Mouse (Mus musculus): ENCODE data around the gene Nynrin. TPM values are rescaled to one million over a fixed set of nuclear protein-coding genes. Genes with fewer than 3 reads are reported as not detected.

Nynrin gene
- 3.9 TPM for polyA plus RNA-seq (2015; fragmentation: Illumina TruSeq; extraction: RNeasy Lipid Tissue Mini Kit (QIAGEN cat#74804); ENCODE audit: low read depth, low replicate concordance)

DNA sequence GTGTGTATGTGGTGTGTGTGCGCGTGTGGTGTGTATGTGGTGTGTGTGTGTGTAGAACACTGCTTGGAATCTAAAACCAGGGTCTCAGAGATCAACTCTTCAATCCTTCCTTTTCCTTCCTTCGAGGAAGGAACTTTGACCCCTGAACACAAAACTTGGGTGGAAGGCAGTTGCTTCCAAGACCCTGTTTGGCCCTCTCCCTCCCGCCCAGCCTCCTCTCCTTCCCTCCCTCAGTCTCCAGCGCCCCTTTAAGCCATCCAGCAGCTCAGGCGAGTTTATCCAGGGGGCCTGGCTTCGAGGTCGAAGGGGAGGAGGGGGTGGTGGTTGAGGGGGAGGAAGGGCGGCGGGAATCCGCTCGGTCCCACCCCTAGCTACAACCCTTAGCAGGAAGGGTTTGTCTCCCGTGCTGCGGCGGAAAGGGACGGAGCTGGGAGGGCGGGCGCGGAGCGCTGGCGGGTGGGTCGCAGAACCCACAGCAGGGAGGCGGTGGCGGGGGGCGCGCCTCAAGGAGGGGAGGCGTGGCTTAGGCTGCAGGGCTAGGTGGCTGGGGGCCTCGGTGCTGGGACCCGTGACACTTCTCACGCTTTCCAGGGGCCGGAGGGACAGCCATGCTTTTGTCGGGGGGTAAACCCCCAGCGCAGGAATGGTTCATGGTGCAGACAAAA is at the start of gene Nynrin:
Nynrin (plus strand) TSS at position 390 of the 665 bp plus-strand sequence.

DNA sequence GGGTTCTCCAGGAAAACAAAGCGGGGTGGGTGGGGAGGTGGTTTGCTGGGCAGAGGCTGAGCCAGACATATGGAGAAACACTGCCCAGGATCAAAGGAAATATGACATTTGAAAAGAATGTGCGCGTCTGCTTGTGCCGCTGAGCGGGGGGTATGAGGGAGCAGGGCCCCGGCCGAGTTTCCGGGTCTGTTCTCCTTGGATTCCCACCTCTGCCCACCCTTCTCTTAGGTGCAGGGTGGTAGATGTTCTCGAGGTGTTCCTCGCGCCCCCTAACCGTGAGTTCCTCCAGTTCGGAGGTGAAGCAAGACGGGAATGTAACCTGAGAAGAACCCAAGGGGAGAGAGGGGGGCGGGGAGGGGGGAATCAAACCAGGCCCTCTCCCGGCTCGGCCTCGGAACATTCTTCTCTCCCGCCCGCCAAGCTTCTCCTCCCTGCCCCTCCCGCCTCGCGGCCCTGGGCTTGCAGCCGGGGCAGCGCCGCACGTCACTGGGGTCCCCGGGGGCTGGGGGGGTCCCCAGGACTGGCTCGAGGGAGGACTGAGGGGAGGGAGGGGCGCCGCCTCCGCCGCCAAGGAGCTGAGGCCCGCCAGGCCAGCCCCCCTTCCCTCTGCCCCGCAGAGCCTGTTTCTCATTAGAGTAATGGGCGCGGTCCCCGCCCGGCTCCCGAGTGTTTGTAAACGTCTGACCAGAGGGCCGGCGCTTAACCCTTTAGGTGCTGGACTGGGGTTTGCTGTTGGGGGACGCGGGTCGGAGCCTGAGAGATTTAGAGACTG is 30.6 kb upstream of the Nynrin start, which contains the start of gene Nfatc4:
Nfatc4 (plus strand) TSS at position 154 of the 772 bp plus-strand sequence.

DNA sequence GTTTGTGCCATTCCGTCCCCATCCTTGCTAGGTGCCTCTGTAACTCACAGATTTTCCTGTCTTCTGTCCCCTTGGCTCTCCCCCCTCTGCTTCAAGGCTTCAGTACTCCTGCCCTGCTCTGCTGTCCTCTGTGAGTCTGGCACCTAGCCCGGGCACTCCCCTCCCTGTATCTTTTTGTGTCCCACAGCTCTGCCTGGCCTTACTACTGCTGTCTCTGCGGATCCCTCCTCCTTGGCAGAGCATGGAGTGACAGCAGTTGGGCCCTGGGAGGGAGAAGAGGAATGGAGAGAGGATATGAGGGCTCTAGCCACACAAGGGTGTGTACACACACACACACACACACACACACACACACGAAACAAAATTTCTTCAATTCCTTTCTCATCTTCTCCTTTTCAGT is 30.4 kb downstream of the Nynrin start, which contains the start of gene Cbln3:
Cbln3 (minus strand) TSS at position 227 of the 400 bp plus-strand sequence.

DNA sequence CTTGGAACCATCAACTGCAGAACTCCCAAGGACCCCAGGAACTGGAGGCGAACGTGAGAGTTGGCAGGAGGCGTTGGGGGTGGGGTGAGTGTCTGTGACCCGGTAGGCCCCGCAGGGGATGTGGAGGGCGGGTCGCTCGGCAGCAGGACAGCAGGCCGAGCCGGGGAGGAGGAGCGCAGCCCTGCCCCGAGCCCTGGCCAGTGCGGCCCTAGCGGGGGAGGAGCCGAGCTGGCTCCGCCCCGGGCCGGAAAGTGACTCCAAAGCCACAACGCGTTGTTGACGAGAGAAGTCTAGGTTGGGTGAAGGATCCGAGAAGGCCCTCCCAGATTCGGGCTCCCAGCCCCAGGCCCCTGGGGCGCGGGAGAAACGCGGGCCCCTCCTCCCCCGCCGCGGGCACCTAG is 30.9 kb downstream of the Nynrin start, which contains the start of gene Khnyn:
Khnyn (plus strand) TSS at position 235 of the 401 bp plus-strand sequence.

DNA sequence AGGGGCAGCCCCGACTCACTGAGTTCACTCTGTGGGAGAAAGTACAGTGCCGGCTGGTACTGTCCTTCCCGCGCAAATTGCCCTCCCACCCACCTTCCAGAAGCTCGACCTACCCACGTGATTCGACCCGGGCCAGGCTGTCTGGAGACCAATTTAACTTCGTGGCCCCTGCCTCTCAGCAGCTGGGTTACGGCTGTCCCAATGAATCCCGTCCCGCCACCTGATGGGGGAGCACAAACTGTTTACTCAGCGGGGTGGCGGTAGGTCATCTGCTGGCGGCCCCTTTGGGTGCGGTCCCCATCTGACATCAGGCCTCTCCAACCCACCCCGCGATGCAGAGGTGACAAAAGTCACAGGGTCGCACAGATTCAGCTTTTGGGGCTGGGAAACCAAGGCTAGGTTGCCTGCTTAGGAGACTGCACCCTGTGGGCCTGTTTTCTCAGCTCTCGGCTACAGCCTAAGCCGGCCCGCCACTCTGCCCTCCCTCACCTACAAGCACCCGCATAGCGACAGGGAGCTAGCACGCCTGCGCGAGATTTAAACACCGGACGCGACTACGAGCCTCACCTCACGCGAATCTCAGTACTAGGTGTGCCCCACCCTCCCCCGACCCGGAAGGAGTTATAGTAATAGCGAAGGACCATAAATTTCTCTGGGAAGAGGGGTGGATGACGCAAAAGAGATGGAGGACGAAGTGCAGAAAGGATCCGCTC is 46.0 kb downstream of the Nynrin start, which contains the start of gene Sdr39u1:
Sdr39u1 (minus strand) TSS at position 593 of the 713 bp plus-strand sequence.

Other genes with a start within 250 kb of the Nynrin start
- 6.2 TPM for gene Rec8, start 236.0 kb upstream of the Nynrin start, polyA plus RNA-seq (2015; fragmentation: Illumina TruSeq; extraction: RNeasy Lipid Tissue Mini Kit (QIAGEN cat#74804); ENCODE audit: low read depth, low replicate concordance)
- gene Ipo4, start 218.1 kb upstream of the Nynrin start, polyA plus RNA-seq (2015; fragmentation: Illumina TruSeq; extraction: RNeasy Lipid Tissue Mini Kit (QIAGEN cat#74804); ENCODE audit: low read depth, low replicate concordance) = 62.3 TPM
- 1.6 TPM for gene Gm49378, start 216.1 kb upstream of the Nynrin start, polyA plus RNA-seq (2015; fragmentation: Illumina TruSeq; extraction: RNeasy Lipid Tissue Mini Kit (QIAGEN cat#74804); ENCODE audit: low read depth, low replicate concordance)
- gene Tm9sf1, start 210.2 kb upstream of the Nynrin start, polyA plus RNA-seq (2015; fragmentation: Illumina TruSeq; extraction: RNeasy Lipid Tissue Mini Kit (QIAGEN cat#74804); ENCODE audit: low read depth, low replicate concordance) = 32.2 TPM
- gene Tssk4, start 203.8 kb upstream of the Nynrin start, polyA plus RNA-seq (2015; fragmentation: Illumina TruSeq; extraction: RNeasy Lipid Tissue Mini Kit (QIAGEN cat#74804); ENCODE audit: low read depth, low replicate concordance) = not detected
- gene Mdp1, start 193.5 kb upstream of the Nynrin start, polyA plus RNA-seq (2015; fragmentation: Illumina TruSeq; extraction: RNeasy Lipid Tissue Mini Kit (QIAGEN cat#74804); ENCODE audit: low read depth, low replicate concordance) = 61.1 TPM
- 36.9 TPM for gene Gmpr2, start 182.1 kb upstream of the Nynrin start, polyA plus RNA-seq (2015; fragmentation: Illumina TruSeq; extraction: RNeasy Lipid Tissue Mini Kit (QIAGEN cat#74804); ENCODE audit: low read depth, low replicate concordance)
- gene Nedd8, start 181.9 kb upstream of the Nynrin start, polyA plus RNA-seq (2015; fragmentation: Illumina TruSeq; extraction: RNeasy Lipid Tissue Mini Kit (QIAGEN cat#74804); ENCODE audit: low read depth, low replicate concordance) = 255 TPM
- 16.0 TPM for gene Tinf2, start 172.2 kb upstream of the Nynrin start, polyA plus RNA-seq (2015; fragmentation: Illumina TruSeq; extraction: RNeasy Lipid Tissue Mini Kit (QIAGEN cat#74804); ENCODE audit: low read depth, low replicate concordance)
- gene Tgm1, start 140.1 kb upstream of the Nynrin start, polyA plus RNA-seq (2015; fragmentation: Illumina TruSeq; extraction: RNeasy Lipid Tissue Mini Kit (QIAGEN cat#74804); ENCODE audit: low read depth, low replicate concordance) = not detected
- gene Rabggta, start 131.7 kb upstream of the Nynrin start, polyA plus RNA-seq (2015; fragmentation: Illumina TruSeq; extraction: RNeasy Lipid Tissue Mini Kit (QIAGEN cat#74804); ENCODE audit: low read depth, low replicate concordance) = 47.6 TPM
- gene Dhrs1, start 108.3 kb upstream of the Nynrin start, polyA plus RNA-seq (2015; fragmentation: Illumina TruSeq; extraction: RNeasy Lipid Tissue Mini Kit (QIAGEN cat#74804); ENCODE audit: low read depth, low replicate concordance) = 122 TPM
- 6.9 TPM for gene Nop9, start 108.3 kb upstream of the Nynrin start, polyA plus RNA-seq (2015; fragmentation: Illumina TruSeq; extraction: RNeasy Lipid Tissue Mini Kit (QIAGEN cat#74804); ENCODE audit: low read depth, low replicate concordance)
- 9.8 TPM for gene Cideb, start 95.6 kb upstream of the Nynrin start, polyA plus RNA-seq (2015; fragmentation: Illumina TruSeq; extraction: RNeasy Lipid Tissue Mini Kit (QIAGEN cat#74804); ENCODE audit: low read depth, low replicate concordance)
- 0.12 TPM for gene Ltb4r2, start 92.6 kb upstream of the Nynrin start, polyA plus RNA-seq (2015; fragmentation: Illumina TruSeq; extraction: RNeasy Lipid Tissue Mini Kit (QIAGEN cat#74804); ENCODE audit: low read depth, low replicate concordance)
- not detected for gene Ltb4r1, start 88.0 kb upstream of the Nynrin start, polyA plus RNA-seq (2015; fragmentation: Illumina TruSeq; extraction: RNeasy Lipid Tissue Mini Kit (QIAGEN cat#74804); ENCODE audit: low read depth, low replicate concordance)
- 5.3 TPM for gene Adcy4, start 69.9 kb upstream of the Nynrin start, polyA plus RNA-seq (2015; fragmentation: Illumina TruSeq; extraction: RNeasy Lipid Tissue Mini Kit (QIAGEN cat#74804); ENCODE audit: low read depth, low replicate concordance)
- gene Ripk3, start 65.1 kb upstream of the Nynrin start, polyA plus RNA-seq (2015; fragmentation: Illumina TruSeq; extraction: RNeasy Lipid Tissue Mini Kit (QIAGEN cat#74804); ENCODE audit: low read depth, low replicate concordance) = 0.25 TPM
- 2.3 TPM for gene Nfatc4, start 30.9 kb upstream of the Nynrin start, polyA plus RNA-seq (2015; fragmentation: Illumina TruSeq; extraction: RNeasy Lipid Tissue Mini Kit (QIAGEN cat#74804); ENCODE audit: low read depth, low replicate concordance)
- gene Cbln3, start 30.4 kb downstream of the Nynrin start, polyA plus RNA-seq (2015; fragmentation: Illumina TruSeq; extraction: RNeasy Lipid Tissue Mini Kit (QIAGEN cat#74804); ENCODE audit: low read depth, low replicate concordance) = 0.49 TPM
- gene Khnyn, start 30.9 kb downstream of the Nynrin start, polyA plus RNA-seq (2015; fragmentation: Illumina TruSeq; extraction: RNeasy Lipid Tissue Mini Kit (QIAGEN cat#74804); ENCODE audit: low read depth, low replicate concordance) = 9.0 TPM
- 155 TPM for gene Sdr39u1, start 46.3 kb downstream of the Nynrin start, polyA plus RNA-seq (2015; fragmentation: Illumina TruSeq; extraction: RNeasy Lipid Tissue Mini Kit (QIAGEN cat#74804); ENCODE audit: low read depth, low replicate concordance)
- not detected for gene Cma1, start 90.7 kb downstream of the Nynrin start, polyA plus RNA-seq (2015; fragmentation: Illumina TruSeq; extraction: RNeasy Lipid Tissue Mini Kit (QIAGEN cat#74804); ENCODE audit: low read depth, low replicate concordance)
- not detected for gene Cma2, start 97.0 kb downstream of the Nynrin start, polyA plus RNA-seq (2015; fragmentation: Illumina TruSeq; extraction: RNeasy Lipid Tissue Mini Kit (QIAGEN cat#74804); ENCODE audit: low read depth, low replicate concordance)
- gene Mcpt1, start 164.0 kb downstream of the Nynrin start, polyA plus RNA-seq (2015; fragmentation: Illumina TruSeq; extraction: RNeasy Lipid Tissue Mini Kit (QIAGEN cat#74804); ENCODE audit: low read depth, low replicate concordance) = not detected
- gene Mcpt9, start 176.5 kb downstream of the Nynrin start, polyA plus RNA-seq (2015; fragmentation: Illumina TruSeq; extraction: RNeasy Lipid Tissue Mini Kit (QIAGEN cat#74804); ENCODE audit: low read depth, low replicate concordance) = not detected
- gene Mcpt2, start 188.0 kb downstream of the Nynrin start, polyA plus RNA-seq (2015; fragmentation: Illumina TruSeq; extraction: RNeasy Lipid Tissue Mini Kit (QIAGEN cat#74804); ENCODE audit: low read depth, low replicate concordance) = not detected
- not detected for gene Mcpt4, start 208.3 kb downstream of the Nynrin start, polyA plus RNA-seq (2015; fragmentation: Illumina TruSeq; extraction: RNeasy Lipid Tissue Mini Kit (QIAGEN cat#74804); ENCODE audit: low read depth, low replicate concordance)
- not detected for gene Mcpt8, start 231.3 kb downstream of the Nynrin start, polyA plus RNA-seq (2015; fragmentation: Illumina TruSeq; extraction: RNeasy Lipid Tissue Mini Kit (QIAGEN cat#74804); ENCODE audit: low read depth, low replicate concordance)
- gene Ctsg, start 248.6 kb downstream of the Nynrin start, polyA plus RNA-seq (2015; fragmentation: Illumina TruSeq; extraction: RNeasy Lipid Tissue Mini Kit (QIAGEN cat#74804); ENCODE audit: low read depth, low replicate concordance) = not detected